Mouse (Mus musculus): ENCODE measurements at regions not wholly inside any gene's neighbourhood (a gene's known extent, or its start where the extent isn't known, plus 50 kb on each side); places are given as distances from the start of the nearest gene placed in this dataset.
"Not testable (repeated sequence)": the region's sequence is repeated elsewhere in the genome, so short reads cannot be mapped to it uniquely, and the experiment has no call there.

DNA sequence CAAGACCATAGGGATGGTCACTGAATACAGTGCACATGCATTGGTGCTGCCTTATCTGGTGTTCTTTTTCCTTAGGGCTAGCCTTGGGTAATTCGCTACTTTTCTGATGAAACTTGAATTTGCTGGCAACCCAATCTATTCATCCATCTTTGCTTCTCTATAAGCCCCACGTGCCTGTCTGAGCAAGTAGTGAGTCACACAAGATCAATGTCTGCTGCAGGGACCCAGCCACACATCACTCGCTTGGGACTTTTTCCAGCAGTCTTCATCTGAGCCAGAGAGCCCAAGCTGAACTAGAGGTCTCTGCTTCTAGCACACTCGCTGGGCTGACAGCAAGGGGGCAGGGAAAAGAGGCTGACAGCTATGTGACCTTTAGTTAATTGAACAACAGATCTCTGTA is 464.3 kb upstream of the Nmur2 start:
- CTCF ChIA-PET: no interaction called here
- POLR2A ChIA-PET: no interaction called here

DNA sequence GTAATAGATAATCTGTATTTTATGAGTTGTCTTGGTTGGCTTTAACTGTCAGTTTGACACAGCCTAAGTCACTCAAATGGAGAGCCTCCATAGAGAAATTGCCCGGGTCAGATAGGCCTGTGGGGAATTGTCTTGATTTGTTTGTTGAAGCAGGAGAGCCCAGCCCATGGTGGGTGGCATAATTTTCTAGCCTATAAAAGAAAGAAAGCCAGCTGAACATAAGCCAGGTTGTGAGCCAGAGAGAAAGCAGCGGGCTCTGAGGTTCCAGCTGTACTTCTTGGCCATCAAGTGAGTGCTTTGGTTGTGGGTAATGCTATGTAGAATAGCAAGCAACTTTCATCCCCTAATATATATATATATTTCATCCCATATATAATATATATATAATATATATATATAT is 474.1 kb upstream of the Nmur2 start:
- POLR2A ChIA-PET: no interaction called here
- CTCF ChIA-PET: no interaction called here

DNA sequence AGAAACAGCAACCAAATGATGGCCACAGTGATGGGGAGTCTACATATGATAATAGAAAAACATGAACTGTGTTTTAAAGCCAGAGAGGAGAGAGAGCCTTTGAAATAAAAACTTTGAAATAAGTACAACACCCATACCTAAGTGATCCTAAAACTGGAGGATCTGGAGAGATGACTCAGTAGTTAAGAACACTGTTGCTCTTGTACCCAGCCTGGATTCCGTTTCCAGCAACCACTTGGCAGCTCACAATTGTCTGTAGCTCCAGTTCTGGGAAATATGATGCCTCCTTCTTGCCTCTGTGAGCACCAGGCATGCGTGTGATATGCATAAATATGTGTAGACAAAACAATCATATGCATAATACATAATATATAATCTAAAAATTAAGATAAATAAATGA is 477.7 kb upstream of the Nmur2 start:
- CTCF ChIA-PET: no interaction called here
- POLR2A ChIA-PET: no interaction called here

- ChIA-PET CTCF (no interaction called here), POLR2A (no interaction called here)
Measured at GRCm38 (mm10) chr11:56550736-56551135, 460.5 kb upstream of the Gria1 start.

DNA sequence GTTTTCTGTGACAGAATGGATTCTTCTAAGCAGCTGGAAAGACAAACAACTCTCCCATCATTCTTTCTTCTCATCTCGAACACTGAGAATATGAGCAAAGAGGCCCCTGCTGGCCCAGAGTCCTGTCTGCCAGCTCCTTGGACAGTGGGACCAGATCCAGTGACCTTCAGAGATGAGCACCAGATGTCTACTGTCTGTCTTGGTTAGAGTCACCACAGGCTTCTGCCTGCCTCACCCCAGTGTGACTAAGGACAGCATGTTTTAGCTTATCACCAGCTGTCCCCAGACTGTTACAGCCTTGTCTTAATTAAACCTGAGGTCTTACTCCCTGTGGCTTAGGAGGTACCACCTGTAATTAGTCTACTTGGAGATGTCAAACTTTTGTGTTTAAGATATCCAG is 454.9 kb upstream of the Gria1 start:
- CTCF ChIA-PET: no interaction called here
- POLR2A ChIA-PET: no interaction called here

DNA sequence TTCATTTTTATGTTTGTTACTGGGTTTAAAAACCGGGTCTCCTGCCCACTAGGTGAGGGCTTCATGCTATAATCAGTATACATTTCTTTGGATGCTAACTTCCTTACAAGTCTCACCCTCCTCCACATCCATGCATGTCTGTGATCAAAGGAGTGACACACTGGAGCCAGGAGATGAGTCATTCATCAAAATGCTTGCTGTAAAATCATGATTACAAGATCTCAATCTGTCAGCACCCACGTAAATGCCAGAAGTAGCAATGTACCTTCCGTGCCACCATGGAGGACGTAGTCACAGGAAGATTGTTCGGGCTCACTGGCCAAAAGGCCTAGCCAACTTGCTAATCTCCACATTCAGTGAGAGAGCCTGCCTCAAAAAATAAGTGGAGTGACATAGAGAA is 431.2 kb upstream of the Gria1 start:
- ChIA-PET POLR2A (no interaction called here), CTCF (no interaction called here)

- ChIA-PET POLR2A (no interaction called here), CTCF (no interaction called here)
Measured at GRCm38 (mm10) chr11:56583054-56583453, 428.1 kb upstream of the Gria1 start.

DNA sequence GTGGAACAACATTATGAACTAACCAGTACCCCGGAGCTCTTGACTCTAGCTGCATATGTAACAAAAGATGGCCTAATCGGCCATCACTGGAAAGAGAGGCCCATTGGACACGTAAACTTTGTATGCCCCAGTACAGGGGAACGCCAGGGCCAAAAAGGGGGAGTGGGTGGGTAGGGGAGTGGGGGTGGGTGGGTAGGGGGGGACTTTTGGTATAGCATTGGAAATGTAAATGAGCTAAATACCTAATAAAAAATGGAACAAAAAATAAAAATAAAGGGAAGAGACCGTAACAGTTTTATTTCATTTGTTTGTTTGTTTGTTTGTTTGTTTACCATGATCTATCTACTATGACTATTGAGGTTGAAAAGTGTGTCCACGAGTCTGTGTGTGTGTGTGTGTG is 417.8 kb upstream of the Gria1 start:
- POLR2A ChIA-PET: not testable (repeated sequence)

DNA sequence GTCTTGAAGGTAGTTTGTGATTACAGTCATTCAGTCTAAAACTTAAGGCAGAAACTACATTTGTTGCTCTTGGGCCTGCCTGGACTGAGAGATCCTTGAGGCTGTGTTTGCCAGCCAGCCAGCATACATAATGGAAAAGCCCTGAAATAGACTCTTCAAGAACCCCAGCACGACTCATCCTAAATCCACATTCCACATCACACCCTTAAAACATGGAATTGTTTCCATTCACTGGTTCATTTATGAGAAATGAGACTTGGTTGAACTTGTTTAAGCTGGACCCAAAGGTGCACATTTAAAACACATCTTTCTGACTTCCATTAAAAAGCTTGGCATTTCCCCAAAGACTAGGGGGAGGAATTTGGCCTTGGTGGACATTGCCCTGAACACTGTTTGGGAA is 407.4 kb upstream of the Gria1 start:
- POLR2A ChIA-PET: no interaction called here

More for the DNA sequence above, 417.8 kb upstream of the Gria1 start:
- CTCF ChIA-PET: not testable (repeated sequence)

DNA sequence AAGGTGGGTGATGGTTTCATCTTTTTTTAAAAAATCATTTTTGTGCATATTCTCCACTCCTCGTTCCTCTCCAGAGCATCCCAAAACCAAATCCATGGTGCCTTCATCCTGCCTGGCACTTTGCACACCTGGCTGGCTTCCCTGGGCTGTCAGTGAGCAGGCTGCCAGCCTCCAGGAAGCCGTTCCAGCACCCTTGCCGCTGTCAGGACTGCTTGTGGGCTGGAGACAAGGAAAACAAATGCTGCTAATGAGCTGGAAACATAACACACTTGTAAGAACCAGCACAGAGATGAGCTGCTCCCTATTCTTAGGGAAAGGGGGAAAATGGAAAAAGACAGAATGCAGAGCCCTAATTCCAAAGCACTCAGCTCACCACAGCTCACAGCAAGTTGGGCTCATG is 383.5 kb upstream of the Gria1 start:
- ChIA-PET CTCF (interaction anchor here in 1 of 4 experiments (0.6 kb wide), 1 partner anchor 511 kb away, joined by 3 read pairs; no protein-coding TSS in a partner anchor), POLR2A (no interaction called here)

More for the DNA sequence above, 407.4 kb upstream of the Gria1 start:
- CTCF ChIA-PET: no interaction called here

- ChIA-PET POLR2A (no interaction called here), CTCF (no interaction called here)
Measured at GRCm38 (mm10) chr11:56633445-56633844, 377.7 kb upstream of the Gria1 start.

GRCm38 (mm10) chr11:56636606-56637226 is 374.5 kb upstream of the Gria1 start:
- POLR2A ChIA-PET: no interaction called here
- CTCF ChIA-PET: no interaction called here

DNA sequence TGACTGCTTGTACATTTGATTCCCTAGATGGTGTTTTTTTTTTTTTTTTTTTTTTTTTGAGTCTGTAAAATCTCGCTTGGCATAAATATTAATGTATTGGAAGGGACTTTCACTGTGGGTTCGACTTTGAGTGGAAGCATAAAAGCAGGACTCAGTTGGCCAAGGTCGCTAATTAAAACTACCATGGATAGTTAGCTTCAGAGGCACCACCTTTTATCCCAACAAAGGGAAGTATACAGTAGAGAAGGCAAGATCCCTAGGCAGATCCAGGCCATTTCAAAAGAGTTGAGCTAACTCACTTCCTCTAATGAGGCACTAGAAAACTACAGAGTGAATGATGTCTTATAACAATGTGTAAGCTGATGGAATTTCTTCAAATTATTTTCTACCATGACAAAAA is 369.5 kb upstream of the Gria1 start:
- ChIA-PET POLR2A (no interaction called here), CTCF (interaction anchor here in 1 of 4 experiments (0.6 kb wide), 1 partner anchor 1137 kb away, joined by 3 read pairs; no protein-coding TSS in a partner anchor)

Measured in embryonic stem cell, embryonic (primary cell).